Mouse (Mus musculus) neural tube, embryonic 10.5 days (tissue): ENCODE measurements at regions not wholly inside any gene's neighbourhood (a gene's known extent, or its start where the extent isn't known, plus 50 kb on each side); places are given as distances from the start of the nearest gene placed in this dataset.

ENCODE experiments used
- DNase-seq: peaks from one replicate; pipeline ENCODE4 v3.0.0-alpha.2; 2017; ENCODE audit warnings: low spot score; ENCODE audit errors: extremely low spot score

GRCm38 (mm10) chr11:21033823-21034401, 57.2 kb upstream of the Peli1 start:
- DNase-seq: peak; percentile 21

- no peak for DNase-seq
Observed at GRCm38 (mm10) chr11:21036161-21036916, 54.8 kb upstream of the Peli1 start.

GRCm38 (mm10) chr11:21037267-21037906, 53.7 kb upstream of the Peli1 start:
- no peak for DNase-seq

GRCm38 (mm10) chr11:21041201-21041600, 49.9 kb upstream of the Peli1 start:
- no peak for DNase-seq
